Mouse (Mus musculus): ENCODE measurements at regions not wholly inside any gene's neighbourhood (a gene's known extent, or its start where the extent isn't known, plus 50 kb on each side); places are given as distances from the start of the nearest gene placed in this dataset.

- TF ChIP-seq E2F4 (IDR thresholded peaks at IDR 0.05; ENCODE audit: insufficient replicate concordance, low read depth, low read length) (no peak), RAD21 (IDR thresholded peaks at IDR 0.05; ENCODE audit: low read depth, low read length) (no peak), HCFC1 (IDR thresholded peaks at IDR 0.05; ENCODE audit: low read depth, low read length) (no peak), POLR2A (IDR thresholded peaks at IDR 0.05; ENCODE audit: low read depth, low read length) (no peak), CTCF (conservative IDR thresholded peaks at IDR 0.05 in 1 of 2, IDR thresholded peaks at IDR 0.05 in 1 of 2; ENCODE audit: low read depth in 2 of 2, low read length in 2 of 2) (no peak), GABPA (IDR thresholded peaks at IDR 0.05; ENCODE audit: insufficient replicate concordance, low read depth, low read length) (no peak), MAFK (IDR thresholded peaks at IDR 0.05; ENCODE audit: insufficient replicate concordance, low read length) (no peak), JUN (IDR thresholded peaks at IDR 0.05; ENCODE audit: insufficient read depth, low read depth, low read length) (no peak), MAZ (IDR thresholded peaks at IDR 0.05; ENCODE audit: low read depth, low read length) (no peak), NELFE (IDR thresholded peaks at IDR 0.05; ENCODE audit: low read depth, low read length) (no peak), ZNF384 (IDR thresholded peaks at IDR 0.05; ENCODE audit: low read depth, low read length) (no peak), TCF12 (IDR thresholded peaks at IDR 0.05; ENCODE audit: low read depth, low read length) (no peak)
Measured at GRCm38 (mm10) chr8:87197000-87197399, 275.4 kb downstream of the Cbln1 start.
